Mouse (Mus musculus) testis, postnatal 14 days (tissue): ENCODE data around the gene Stk24.

Source experiments
- DNase-seq: peaks from one replicate; pipeline ENCODE4 v3.0.0; 2021; ENCODE audit warnings: low spot score

Stk24 gene

DNA sequence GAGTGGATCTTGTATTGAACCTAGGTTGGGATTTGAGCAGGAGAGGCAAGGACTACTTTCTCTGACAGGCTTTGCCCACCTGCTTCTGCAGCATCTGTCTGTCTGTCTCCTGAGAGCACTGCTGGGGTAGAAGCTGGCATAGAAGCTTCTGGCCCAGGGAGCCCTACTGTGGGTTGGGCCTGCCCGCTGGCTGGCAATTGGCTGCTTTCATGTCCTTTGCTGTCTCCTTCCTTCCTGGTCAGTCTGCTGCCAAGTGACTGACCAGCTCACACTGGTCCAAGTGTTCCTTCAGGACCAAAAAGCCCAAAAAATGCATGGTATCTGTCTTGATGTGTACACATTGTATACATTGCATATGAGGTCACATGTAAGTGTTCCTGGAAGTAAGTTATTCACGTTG is 115.9 kb downstream of the Stk24 start:
- no peak for DNase-seq

DNA sequence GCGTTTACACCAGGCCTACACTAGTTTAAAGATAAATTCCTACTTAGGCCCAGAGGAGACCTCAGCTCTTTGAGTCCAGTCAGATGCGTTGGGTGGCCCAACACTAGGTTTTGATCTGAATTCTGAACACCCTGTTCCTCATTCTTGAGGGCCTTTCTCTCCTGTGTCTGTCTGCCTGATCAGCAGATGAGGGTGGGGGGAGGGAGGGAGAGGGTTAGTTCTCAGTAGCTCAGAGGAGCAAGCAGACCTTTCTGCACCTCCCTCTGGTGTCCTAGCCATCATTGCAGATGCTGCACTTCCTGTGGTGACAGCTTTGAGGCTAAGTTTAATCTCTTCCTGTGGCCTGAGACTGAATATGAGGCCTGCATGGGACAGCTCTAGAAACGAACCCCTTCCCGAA is 117.2 kb downstream of the Stk24 start:
- no peak for DNase-seq

DNA sequence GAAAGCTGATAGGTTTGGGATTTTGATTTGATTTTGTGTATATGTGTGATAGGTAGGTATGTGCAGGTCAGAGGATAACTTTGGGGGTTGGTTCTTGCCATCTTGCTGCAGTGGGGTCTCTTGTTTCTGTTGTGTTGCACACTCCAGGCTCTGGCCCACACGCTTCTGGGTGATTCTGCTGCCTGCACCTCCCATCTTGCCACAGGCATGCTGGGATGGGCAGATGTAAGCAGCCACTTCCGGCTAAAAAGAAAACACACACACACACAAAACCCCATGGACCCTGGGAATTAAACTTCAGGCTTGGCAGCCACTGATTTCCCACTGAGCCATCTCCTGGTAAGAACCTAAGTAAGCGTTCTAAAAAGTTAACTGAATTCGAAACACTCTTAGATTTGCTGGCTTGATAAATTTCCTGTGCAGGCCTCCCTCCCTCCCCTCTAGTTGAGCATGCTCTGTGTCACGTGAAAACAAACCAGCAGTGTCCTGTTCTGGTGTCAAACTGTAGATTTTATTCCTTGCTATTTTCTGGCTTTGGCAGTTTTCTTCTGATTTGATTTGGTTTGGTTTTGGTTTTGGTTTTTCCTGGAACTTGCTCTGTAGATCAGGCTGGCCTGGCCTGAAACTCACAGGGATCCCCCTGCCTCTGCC is 118.5 kb downstream of the Stk24 start:
- no peak for DNase-seq

DNA sequence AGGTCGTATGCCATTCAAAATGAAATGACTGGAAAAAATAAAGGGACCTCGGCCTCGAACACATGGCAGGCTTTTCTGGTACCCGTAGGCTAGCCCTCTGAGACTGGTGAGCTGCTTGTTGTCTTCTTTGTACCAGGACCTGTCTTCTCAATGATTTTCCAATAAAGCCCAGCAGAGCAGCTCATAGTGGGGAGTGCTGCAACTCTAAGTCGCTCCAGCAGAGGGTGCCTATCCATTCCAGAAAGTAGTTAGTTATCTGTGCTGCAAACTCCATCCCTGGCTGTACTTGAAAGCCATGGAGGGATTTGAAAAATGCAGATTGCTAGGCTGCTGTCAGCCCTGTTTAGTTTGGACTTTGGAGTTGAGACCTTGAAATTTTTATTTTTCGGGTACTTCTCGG is 120.0 kb downstream of the Stk24 start:
- DNase-seq = no peak

DNA sequence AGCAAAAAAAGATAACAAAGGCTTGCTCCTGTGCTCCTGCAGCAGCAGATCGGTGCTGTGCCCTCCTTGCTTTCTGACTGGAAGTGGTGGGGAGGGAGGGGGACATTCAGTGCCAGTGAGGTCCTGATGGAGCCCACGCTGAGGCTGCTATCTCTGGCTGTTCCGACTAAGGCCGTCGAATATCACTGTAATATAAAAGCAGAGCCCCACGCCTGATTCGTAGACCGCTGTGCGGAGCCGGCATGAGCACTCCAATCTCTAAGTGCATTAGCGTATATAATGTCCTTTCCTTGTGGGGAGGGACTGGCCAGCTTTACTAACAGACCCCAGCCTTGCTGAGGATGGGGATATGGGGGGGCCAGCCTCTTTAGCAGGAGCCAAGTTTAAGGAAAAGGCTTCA is 120.5 kb downstream of the Stk24 start:
- DNase-seq = no peak

DNA sequence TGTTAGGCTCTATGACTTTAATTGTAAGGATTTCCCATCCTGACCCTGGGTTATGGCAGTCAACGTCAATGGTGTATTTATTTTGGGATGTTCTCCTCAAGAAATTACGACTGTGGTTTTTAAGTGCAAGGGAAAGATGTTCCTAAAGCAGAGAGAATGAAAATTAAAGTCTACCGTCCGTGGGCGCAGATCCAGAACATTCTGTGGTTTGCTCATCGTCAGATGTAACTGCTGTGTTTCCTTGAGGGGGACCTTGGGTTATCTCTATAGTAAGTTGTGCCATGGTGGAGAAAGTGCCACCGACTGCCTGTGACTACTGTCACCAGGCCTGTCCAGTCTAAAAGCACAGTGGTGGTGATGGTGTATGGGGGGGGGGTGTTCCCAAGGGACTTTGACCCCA is 122.9 kb downstream of the Stk24 start:
- no peak for DNase-seq

DNA sequence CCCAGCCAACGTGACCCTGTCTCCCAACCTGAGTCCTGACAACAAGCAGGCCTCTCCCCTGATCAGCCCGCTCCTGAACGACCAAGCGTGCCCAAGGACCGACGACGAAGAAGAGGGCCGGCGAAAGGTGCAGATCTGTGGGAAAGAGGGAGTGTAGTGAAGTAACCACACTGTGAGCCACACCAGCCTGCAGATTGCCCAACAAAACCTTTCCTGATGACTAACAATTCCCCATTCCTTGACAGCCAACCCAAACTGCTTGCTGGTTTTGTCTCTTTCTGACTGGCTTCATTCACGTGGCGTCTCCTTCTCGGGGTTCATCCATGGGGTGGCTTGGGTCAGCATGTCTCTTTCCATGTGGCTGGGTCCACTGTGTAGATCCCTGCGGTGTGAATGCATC is 124.3 kb downstream of the Stk24 start:
- no peak for DNase-seq

DNA sequence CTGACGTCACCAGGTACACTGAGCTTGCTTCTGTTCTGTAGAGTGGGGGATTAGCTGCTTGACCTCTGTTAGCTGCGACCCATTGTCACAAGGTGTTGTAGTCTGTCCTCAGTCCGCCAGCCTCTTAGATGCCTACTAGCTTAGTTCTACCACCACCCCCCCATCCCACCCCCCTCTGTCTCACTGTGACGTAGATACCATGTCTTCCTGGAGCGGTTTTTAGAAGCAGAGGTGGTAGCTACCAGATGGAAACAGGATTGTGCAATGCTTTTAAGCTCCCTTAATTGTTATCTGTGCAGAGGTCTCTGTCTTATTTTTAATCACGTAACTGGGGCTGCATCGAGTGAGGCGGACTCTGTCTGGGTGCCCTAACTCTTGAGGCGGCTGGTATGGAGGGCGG is 124.9 kb downstream of the Stk24 start:
- DNase-seq = no peak

DNA sequence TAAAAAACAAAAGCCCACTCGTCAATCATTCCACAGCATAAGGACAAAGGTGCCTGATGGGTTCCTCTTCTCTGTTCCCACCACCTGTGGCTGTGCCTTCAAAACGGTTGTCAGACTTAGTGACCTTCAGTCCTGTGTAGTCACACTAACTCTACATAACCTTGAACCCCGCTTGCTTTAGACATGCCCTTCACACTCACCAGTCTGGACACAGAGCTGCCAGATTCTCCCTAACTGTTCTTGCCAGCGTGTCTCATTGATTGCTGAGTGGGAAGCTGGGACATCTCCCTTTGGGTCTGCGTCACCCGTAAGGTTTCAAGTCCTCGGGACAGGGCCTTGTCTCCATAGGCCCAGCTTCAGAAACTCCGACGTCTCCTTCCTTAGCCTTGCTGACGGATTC is 127.3 kb downstream of the Stk24 start:
- DNase-seq = no peak

DNA sequence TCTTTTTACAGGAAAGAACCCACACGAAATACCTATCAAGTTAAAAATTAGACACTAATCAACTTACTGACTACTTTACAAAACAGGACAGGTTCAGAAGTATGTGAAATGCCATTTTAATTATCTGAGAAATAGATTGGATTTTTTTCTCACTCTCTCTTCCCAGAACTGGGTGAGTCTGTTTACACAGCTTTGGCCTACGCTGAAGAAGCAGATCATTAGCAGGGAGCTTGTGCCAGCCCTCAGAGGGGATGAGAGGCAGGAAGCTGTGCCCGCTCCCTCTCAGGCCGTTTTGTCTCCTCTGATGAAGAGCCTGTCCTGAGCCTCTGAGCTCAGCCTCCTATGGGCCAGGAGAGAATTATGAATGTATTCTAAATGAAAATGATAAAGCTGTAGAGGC is 128.1 kb downstream of the Stk24 start:
- DNase-seq = no peak

DNA sequence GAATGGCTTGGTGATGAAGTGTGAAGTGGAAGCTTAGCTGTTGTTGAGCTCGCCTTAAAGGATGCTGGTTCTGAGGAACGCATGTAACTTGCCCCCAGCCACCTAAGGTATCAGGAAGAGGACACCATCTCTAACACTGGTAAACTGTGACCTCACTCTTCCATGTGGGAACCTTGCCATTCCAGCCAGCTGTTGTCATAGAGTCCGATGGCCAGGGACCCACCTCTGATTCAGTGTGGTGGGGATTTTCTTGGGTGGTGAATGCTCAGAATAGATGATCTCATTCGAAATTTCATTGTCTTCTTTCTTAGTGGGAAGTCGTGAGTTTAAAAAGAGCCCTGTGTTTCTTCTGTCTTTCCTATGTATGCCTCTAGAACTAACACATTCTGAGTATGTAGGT is 128.7 kb downstream of the Stk24 start:
- DNase-seq = no peak

DNA sequence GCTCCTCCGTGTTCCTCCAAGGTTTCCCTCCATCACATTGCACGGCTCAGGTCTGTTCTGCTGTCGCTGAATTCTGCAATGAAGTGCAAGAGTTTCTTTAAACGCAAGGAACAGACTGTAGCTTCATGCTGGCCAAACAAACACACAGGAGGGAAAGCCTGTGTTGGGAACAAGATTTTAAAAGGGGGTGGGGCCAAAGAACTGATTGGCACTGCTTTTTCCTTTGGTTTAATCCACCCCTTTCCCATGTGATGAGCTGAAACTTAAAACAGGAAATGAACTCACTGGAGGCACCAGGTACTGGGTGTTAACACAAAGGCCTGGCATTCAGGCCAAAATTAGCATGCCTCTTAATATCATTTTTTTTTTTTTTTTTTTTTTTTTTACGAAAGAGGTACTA is 131.5 kb downstream of the Stk24 start:
- DNase-seq = no peak

DNA sequence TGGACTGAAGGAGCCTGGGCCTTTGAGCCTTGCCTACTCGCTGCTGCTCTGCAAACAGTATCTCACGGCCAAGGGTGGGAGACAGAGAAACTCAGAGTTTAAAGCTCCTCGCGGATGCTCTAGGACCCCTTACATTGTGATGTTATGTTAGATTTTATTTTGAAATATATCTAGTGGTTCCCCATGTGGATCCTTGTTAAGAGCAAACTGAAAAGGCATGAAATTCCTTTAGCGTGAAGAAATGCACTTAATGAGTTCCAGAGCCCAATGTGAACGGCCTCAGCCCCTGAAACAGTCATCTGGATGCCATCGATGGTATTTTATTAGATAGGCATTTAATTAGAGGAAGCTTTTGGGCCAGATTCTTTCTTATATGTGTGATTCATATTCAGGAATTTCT is 132.5 kb downstream of the Stk24 start:
- DNase-seq = no peak

DNA sequence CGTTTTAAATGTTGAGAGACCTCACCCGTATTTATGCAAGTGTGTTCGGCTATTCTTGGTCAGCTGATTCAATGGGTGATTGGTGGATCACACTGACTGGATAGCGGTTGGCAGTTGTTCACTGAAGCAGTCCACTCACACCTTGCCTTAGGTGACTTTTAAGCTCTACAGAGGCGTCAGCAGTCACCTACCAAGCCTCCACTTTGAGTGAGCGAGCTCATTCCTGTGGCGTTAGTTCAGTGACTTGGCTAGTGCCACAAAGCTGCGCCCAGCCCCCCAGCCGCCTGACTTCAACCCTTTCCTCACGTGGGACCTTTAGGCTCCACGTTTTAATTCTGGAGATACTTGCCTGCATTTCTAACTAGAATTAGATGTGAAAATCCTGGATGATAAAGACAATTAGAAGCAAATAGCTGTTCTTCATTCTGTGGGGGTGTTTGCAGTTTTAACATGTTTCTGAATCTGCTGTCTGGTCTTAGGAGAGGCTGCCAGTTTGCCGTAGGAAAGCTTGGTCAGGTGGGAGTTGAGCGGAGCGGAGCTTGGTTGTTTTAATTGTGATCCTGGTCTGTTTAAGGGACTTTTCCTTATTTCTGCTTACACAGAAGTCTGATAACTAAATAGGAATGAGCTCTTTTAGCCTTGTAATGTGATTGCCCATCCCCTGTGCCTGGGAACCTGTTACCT is 133.6 kb downstream of the Stk24 start:
- DNase-seq = no peak

DNA sequence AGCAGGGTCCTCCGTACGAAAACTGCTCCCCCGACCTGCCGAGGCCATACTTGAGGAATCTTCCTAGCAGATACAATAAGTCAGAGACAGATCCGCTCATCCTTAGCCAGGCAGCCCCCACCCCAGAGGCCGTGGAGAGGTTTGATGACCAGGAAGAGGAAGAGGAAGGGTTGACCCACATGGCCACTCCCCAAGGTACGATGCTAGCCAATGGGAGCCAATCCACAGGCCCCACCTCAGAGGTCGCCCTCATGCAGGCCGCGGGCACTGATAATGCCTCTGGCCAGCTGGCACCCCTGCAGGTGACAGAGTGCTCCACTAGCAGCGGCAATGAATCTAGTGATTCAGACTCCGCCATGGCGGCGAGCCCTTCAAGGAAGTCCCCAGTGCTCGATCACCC is 135.7 kb downstream of the Stk24 start:
- DNase-seq = no peak

DNA sequence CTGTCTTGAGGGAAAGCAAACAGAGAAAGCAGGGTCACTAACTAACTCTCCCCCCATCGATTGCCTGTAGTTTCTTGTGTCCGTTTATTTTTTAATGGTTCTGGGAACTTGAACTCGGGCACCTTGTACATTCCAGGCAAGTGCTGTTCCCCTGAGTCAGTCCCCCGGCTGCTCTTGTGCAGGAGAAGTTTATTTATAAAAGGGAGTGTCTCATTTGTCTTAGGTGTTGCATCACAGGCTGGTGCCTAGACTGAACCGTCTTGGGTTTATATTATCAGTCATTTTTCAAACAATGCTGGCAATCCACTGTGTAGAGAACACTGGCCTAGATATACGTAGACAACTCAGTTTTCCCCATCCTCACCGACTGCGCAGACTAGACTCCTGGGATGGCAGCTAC is 140.4 kb downstream of the Stk24 start:
- no peak for DNase-seq

DNA sequence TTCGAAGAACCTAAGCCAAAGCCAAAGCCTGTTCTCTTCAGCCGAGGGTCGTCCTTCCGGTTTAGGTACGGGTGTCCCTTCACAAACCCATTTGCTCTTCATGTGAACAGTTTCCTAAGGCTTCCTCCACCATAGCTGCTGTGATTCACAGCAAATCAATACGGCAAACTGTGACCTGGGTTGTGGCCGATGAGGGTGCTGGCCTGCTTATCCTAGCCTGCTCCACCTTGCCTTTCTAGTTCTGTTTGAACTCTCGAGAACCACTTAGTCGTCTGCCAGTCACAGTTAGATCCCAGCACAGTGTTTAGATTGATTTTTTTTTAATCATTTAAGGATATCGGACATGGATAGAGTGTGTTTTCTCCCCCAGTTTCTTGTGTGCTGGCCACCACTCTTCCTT is 141.1 kb downstream of the Stk24 start:
- no peak for DNase-seq

DNA sequence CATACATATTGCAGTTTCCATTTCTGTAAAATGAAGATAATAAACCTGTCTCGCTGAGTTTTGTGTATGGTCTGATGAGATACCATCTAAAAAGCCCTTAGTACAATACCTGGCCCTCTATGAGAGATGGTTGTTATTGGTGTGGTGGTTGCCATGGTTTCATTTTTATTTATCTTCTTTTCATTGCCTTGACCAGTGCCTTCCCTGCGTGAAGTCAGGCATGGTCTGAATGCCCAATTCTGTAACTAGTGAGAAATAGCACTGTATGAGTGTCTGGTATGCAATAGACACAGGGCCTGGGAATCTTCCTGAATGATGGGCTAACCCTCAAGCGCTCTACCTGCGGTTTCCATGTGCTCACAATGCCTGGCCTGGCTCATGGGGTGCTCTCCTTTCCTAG is 143.1 kb downstream of the Stk24 start:
- no peak for DNase-seq
